Mouse (Mus musculus): ENCODE data around the gene Ddah1. TPM values are rescaled to one million over a fixed set of nuclear protein-coding genes. Genes with fewer than 3 reads are reported as not detected.
A peak's percentile ranks its signal among the peaks of the same experiment; 100 is the strongest.

Ddah1 gene
- 119 and 132 TPM in 2 replicates for polyA plus RNA-seq (2015; fragmentation: Nextera tagmentation; extraction: Ambion mirVana)

DNA sequence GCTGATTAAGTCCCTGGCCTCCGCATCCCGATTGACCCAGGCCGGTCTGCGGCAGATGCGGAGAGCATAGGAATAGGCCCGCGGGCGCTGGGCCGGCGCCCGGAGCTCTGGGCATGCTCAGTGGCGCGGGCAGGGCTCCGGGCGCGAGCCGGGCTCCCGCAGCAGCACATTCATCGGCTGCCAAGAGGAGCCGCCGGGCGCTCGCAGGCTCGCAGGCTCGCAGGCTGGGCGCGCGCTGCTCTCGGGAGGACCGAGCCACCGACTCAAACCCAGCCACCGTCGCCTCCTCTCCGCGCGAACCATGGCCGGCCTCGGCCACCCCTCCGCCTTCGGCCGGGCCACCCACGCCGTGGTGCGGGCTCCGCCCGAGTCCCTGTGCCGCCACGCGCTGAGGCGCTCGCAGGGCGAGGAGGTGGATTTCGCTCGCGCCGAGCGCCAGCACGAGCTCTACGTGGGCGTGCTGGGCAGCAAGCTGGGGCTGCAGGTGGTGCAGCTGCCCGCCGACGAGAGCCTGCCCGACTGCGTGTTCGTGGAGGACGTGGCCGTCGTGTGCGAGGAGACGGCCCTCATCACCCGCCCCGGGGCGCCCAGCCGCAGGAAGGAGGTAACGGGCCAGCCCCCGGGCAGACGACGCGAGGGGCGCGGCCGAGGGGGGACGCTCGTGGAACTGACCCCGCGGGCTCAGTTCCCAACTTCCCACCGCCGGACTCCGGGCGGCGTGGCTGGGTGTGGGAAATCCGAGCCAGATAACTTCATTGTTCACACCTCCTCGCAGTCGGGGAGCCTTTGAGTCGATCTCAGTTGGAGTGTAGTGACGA lies at the start of gene Ddah1:
Ddah1 (plus strand) TSS at position 115 of the 818 bp plus-strand sequence.
- Histone ChIP-seq H3K36me3 (ENCODE audit: control insufficient read depth, insufficient read depth, low read length) (no peaks in the 10 kb centered on the region), H3K27me3 (replicated peaks; ENCODE audit: control insufficient read depth, insufficient read depth, low read length) (no peaks in the 10 kb centered on the region), H3K4me3 (ENCODE audit: low read length) (peak within 1 kb of the TSS; percentile 81), H3K4me1 (ENCODE audit: control insufficient read depth, insufficient read depth, low read depth, low read length) (peaks cover 20% of the 10 kb centered on the region), H3K9me3 (ENCODE audit: control insufficient read depth, low read length) (no peaks in the 10 kb centered on the region), H3K4me2 (ENCODE audit: low read length) (peak within 1 kb of the TSS; percentile 99), H3K9ac (ENCODE audit: low read depth, low read length) (peak within 1 kb of the TSS; percentile 97), H3K27ac (ENCODE audit: low read depth, low read length) (peak within 1 kb of the TSS; percentile 89)
- peak; percentile 95 for ATAC-seq
- under 1% methylated on average over 75 of the region's 97 CpGs for WGBS

- 93% methylated on average over 7 of the region's 7 CpGs for WGBS
- H3K9ac ChIP-seq (ENCODE audit: low read depth, low read length), result no peak overlapping the region
- no peak overlapping the region for H3K4me2 ChIP-seq (ENCODE audit: low read length)
- H3K9me3 ChIP-seq (ENCODE audit: control insufficient read depth, low read length), result no peaks in the 10 kb centered on the region
- no peaks in the 10 kb centered on the region for H3K27me3 ChIP-seq (replicated peaks; ENCODE audit: control insufficient read depth, insufficient read depth, low read length)
- no peak overlapping the region for H3K27ac ChIP-seq (ENCODE audit: low read depth, low read length)
- H3K4me3 ChIP-seq (ENCODE audit: low read length), result no peak overlapping the region
- H3K4me1 ChIP-seq (ENCODE audit: control insufficient read depth, insufficient read depth, low read depth, low read length), result no peaks in the 10 kb centered on the region
- H3K36me3 ChIP-seq (ENCODE audit: control insufficient read depth, insufficient read depth, low read length), result no peaks in the 10 kb centered on the region
- no peak for ATAC-seq
Measured at GRCm38 (mm10) chr3:145715923-145716322, 42.6 kb upstream of the Ddah1 start.

- Histone ChIP-seq H3K4me2 (ENCODE audit: low read length) (no peak overlapping the region), H3K27me3 (replicated peaks; ENCODE audit: control insufficient read depth, insufficient read depth, low read length) (no peaks in the 10 kb centered on the region), H3K9me3 (ENCODE audit: control insufficient read depth, low read length) (no peaks in the 10 kb centered on the region), H3K36me3 (ENCODE audit: control insufficient read depth, insufficient read depth, low read length) (no peaks in the 10 kb centered on the region), H3K9ac (ENCODE audit: low read depth, low read length) (no peak overlapping the region), H3K4me1 (ENCODE audit: control insufficient read depth, insufficient read depth, low read depth, low read length) (no peaks in the 10 kb centered on the region), H3K4me3 (ENCODE audit: low read length) (no peak overlapping the region), H3K27ac (ENCODE audit: low read depth, low read length) (no peak overlapping the region)
- ATAC-seq, result no peak
- 87% methylated on average over 4 of the region's 4 CpGs for WGBS
Measured at GRCm38 (mm10) chr3:145719660-145720059, 38.8 kb upstream of the Ddah1 start.

DNA sequence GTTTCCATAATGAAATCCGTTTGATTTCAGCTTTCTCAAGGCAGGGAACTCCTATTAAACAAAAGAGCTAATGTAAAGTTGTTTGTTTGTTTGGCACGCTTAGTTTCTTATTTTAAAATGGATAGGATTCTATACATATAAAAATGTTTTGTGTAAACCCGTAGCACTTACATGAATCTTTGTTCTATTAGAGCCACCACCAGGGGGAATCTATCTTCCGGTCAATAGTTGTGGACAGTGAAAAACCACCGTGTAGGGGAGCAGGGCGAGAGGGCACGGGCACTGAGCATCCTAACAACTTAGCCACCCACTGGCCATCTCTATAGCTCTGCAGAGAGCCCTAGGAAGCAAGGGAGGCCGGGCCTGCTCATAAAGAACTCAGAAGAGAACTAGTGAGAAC lies 33.4 kb upstream of the Ddah1 start:
- H3K9me3 ChIP-seq (ENCODE audit: control insufficient read depth, low read length), result no peaks in the 10 kb centered on the region
- WGBS, result 70% methylated on average over 8 of the region's 8 CpGs

DNA sequence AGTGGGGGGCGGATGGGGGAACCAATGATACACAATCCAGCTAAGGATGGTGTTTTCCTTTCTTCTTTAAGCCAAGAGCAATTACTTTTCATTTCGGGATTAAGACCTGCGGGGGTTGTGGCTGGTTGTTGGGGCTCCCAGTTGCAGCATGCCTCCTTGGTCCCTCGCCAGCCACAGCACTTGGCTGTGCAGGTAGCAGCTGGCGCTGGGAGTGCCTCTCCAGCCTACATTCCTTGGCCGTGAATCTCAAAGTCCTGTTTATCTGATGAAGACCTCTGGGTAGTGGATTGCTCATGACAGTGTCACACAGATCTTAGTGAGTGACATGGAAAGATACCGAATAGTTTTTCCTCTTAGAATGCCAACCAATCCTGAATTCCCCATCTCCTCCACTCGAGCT lies 30.1 kb upstream of the Ddah1 start:
- no peaks in the 10 kb centered on the region; the same call in 1 of the 2 replicates for H3K4me1 ChIP-seq (ENCODE audit: control insufficient read depth, insufficient read depth, low read depth, low read length)
- no peaks in the 10 kb centered on the region for H3K9me3 ChIP-seq (ENCODE audit: control insufficient read depth, low read length)
- WGBS, result 60% methylated on average over 8 of the region's 8 CpGs
- H3K27ac ChIP-seq (ENCODE audit: low read depth, low read length), result no peak overlapping the region
- no peak for ATAC-seq
- no peak overlapping the region for H3K9ac ChIP-seq (ENCODE audit: low read depth, low read length)
- H3K36me3 ChIP-seq (ENCODE audit: control insufficient read depth, insufficient read depth, low read length), result no peaks in the 10 kb centered on the region
- no peak overlapping the region for H3K4me2 ChIP-seq (ENCODE audit: low read length)
- H3K27me3 ChIP-seq (replicated peaks; ENCODE audit: control insufficient read depth, insufficient read depth, low read length), result no peaks in the 10 kb centered on the region
- no peak overlapping the region for H3K4me3 ChIP-seq (ENCODE audit: low read length)

More for the DNA sequence above, 33.4 kb upstream of the Ddah1 start:
- H3K9ac ChIP-seq (ENCODE audit: low read depth, low read length), result no peak overlapping the region
- H3K4me1 ChIP-seq (ENCODE audit: control insufficient read depth, insufficient read depth, low read depth, low read length), result no peaks in the 10 kb centered on the region; the same call in 1 of the 2 replicates
- no peaks in the 10 kb centered on the region for H3K27me3 ChIP-seq (replicated peaks; ENCODE audit: control insufficient read depth, insufficient read depth, low read length)
- H3K36me3 ChIP-seq (ENCODE audit: control insufficient read depth, insufficient read depth, low read length), result no peaks in the 10 kb centered on the region
- no peak overlapping the region for H3K4me2 ChIP-seq (ENCODE audit: low read length)
- no peak overlapping the region for H3K4me3 ChIP-seq (ENCODE audit: low read length)
- no peak for ATAC-seq
- H3K27ac ChIP-seq (ENCODE audit: low read depth, low read length), result no peak overlapping the region

- no peak overlapping the region for H3K27ac ChIP-seq (ENCODE audit: low read depth, low read length)
- ATAC-seq, result peak; percentile 37; the same call in 1 of the 2 replicates
- WGBS, result 64% methylated on average over 4 of the region's 4 CpGs
Measured at GRCm38 (mm10) chr3:145729531-145729930, 28.9 kb upstream of the Ddah1 start.

DNA sequence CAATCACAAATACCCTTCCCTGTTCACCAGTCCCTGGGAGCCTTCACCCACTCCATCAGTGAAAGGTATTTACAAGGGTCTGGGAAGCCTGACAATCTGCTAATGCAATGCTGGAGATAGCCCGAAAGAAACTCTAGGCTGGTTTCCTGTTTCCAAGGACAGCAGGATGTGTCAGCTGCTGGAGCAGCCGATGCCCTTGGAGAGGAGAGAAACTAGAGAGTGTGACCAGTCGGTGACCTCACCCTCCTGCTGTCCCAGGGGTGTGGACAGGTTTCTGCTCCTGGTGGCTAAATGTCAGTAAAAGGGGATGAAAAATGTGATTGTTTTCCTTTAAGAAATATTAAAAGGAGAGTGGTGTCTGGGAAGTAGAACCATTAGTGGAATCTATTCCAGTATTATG lies 28.4 kb upstream of the Ddah1 start:
- H3K4me1 ChIP-seq (ENCODE audit: control insufficient read depth, insufficient read depth, low read depth, low read length), result no peaks in the 10 kb centered on the region; the same call in 1 of the 2 replicates
- H3K27me3 ChIP-seq (replicated peaks; ENCODE audit: control insufficient read depth, insufficient read depth, low read length), result no peaks in the 10 kb centered on the region
- H3K9ac ChIP-seq (ENCODE audit: low read depth, low read length), result no peak overlapping the region
- no peaks in the 10 kb centered on the region for H3K9me3 ChIP-seq (ENCODE audit: control insufficient read depth, low read length)
- WGBS, result 55% methylated on average over 3 of the region's 3 CpGs
- H3K4me3 ChIP-seq (ENCODE audit: low read length), result no peak overlapping the region
- peak; percentile 44; the same call in 1 of the 2 replicates for ATAC-seq
- no peaks in the 10 kb centered on the region for H3K36me3 ChIP-seq (ENCODE audit: control insufficient read depth, insufficient read depth, low read length)
- H3K27ac ChIP-seq (ENCODE audit: low read depth, low read length), result no peak overlapping the region
- no peak overlapping the region for H3K4me2 ChIP-seq (ENCODE audit: low read length)

More at GRCm38 (mm10) chr3:145729531-145729930, 28.9 kb upstream of the Ddah1 start:
- no peak overlapping the region for H3K4me2 ChIP-seq (ENCODE audit: low read length)
- no peaks in the 10 kb centered on the region for H3K9me3 ChIP-seq (ENCODE audit: control insufficient read depth, low read length)
- H3K4me3 ChIP-seq (ENCODE audit: low read length), result no peak overlapping the region
- no peaks in the 10 kb centered on the region for H3K27me3 ChIP-seq (replicated peaks; ENCODE audit: control insufficient read depth, insufficient read depth, low read length)
- no peak overlapping the region for H3K9ac ChIP-seq (ENCODE audit: low read depth, low read length)
- H3K36me3 ChIP-seq (ENCODE audit: control insufficient read depth, insufficient read depth, low read length), result no peaks in the 10 kb centered on the region
- H3K4me1 ChIP-seq (ENCODE audit: control insufficient read depth, insufficient read depth, low read depth, low read length), result no peaks in the 10 kb centered on the region; the same call in 1 of the 2 replicates

DNA sequence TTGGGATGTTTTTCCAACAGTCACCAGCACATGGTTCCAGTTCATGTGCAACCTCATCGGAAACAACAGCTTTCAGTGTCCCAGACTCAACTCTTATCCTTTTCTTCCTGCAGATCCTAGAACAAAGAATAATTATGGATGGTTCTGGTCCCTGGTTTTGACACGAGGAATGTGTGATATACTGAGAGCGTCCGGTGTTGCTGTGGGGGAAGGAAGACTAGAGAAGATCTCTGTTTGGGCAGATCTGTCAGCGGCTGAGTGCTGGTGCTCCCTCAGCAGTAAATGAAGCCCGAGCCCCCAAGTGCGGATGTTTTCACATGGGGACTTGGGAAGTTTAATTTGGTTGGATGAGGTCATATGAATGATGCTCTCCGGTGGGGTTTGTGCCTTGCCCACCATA lies 23.6 kb upstream of the Ddah1 start:
- no peaks in the 10 kb centered on the region for H3K9me3 ChIP-seq (ENCODE audit: control insufficient read depth, low read length)
- no peak for ATAC-seq
- no peak overlapping the region for H3K4me2 ChIP-seq (ENCODE audit: low read length)
- 91% methylated on average over 8 of the region's 8 CpGs for WGBS
- H3K4me1 ChIP-seq (ENCODE audit: control insufficient read depth, insufficient read depth, low read depth, low read length), result no peaks in the 10 kb centered on the region
- H3K9ac ChIP-seq (ENCODE audit: low read depth, low read length), result no peak overlapping the region
- H3K27ac ChIP-seq (ENCODE audit: low read depth, low read length), result no peak overlapping the region
- H3K4me3 ChIP-seq (ENCODE audit: low read length), result no peak overlapping the region
- no peaks in the 10 kb centered on the region for H3K27me3 ChIP-seq (replicated peaks; ENCODE audit: control insufficient read depth, insufficient read depth, low read length)
- no peaks in the 10 kb centered on the region for H3K36me3 ChIP-seq (ENCODE audit: control insufficient read depth, insufficient read depth, low read length)

DNA sequence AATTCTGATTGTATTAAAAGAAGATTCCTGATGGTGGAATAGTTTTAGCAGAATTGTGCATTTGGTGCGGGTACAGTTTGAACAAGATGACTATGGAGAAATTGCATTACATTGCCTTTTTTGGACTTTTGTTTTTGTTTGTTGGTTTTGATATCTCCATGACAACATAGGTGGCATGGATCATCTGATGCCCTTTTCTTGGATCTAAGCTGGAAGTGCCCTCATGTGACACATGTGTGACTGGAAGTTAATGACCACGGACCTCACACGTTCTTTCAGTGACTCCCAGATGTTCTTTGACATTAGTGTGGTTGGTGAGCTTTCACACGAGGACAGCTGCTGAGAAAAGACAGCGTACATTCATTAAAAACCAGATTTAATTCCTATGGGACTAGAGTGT lies 21.9 kb upstream of the Ddah1 start:
- H3K27ac ChIP-seq (ENCODE audit: low read depth, low read length), result no peak overlapping the region
- no peaks in the 10 kb centered on the region for H3K4me1 ChIP-seq (ENCODE audit: control insufficient read depth, insufficient read depth, low read depth, low read length)
- no peaks in the 10 kb centered on the region for H3K9me3 ChIP-seq (ENCODE audit: control insufficient read depth, low read length)
- ATAC-seq, result no peak
- WGBS, result 68% methylated on average over 5 of the region's 5 CpGs
- no peak overlapping the region for H3K4me3 ChIP-seq (ENCODE audit: low read length)
- no peak overlapping the region for H3K4me2 ChIP-seq (ENCODE audit: low read length)
- no peaks in the 10 kb centered on the region for H3K27me3 ChIP-seq (replicated peaks; ENCODE audit: control insufficient read depth, insufficient read depth, low read length)
- H3K36me3 ChIP-seq (ENCODE audit: control insufficient read depth, insufficient read depth, low read length), result no peaks in the 10 kb centered on the region
- H3K9ac ChIP-seq (ENCODE audit: low read depth, low read length), result no peak overlapping the region

Measured in hindbrain, embryonic 16.5 days (tissue).